Mouse (Mus musculus) adrenal gland, postnatal 14 days (tissue): ENCODE measurements around the gene Tspan9. TPM values are rescaled to one million over a fixed set of nuclear protein-coding genes. Genes with fewer than 3 reads are reported as not detected.

Source experiments
- DNase-seq: peaks from one replicate; pipeline ENCODE4 v3.0.0; 2021; ENCODE audit warnings: mixed read lengths
- microRNA-seq, 2 experiments: library from miRNA; unstranded; fragments of <30 nt; microRNA quantifications; one replicate each; pipeline ENCODE4 v1.2.0; 2021
- total RNA-seq: library from RNA; stranded (reverse); gene quantifications from 2 replicates; pipeline ENCODE4 v1.2.3, GENCODE M21; 2021

Gene Tspan9
- total RNA-seq, 1 experiment from 2014 or later = 59.0 TPM

- peak; percentile 90 for DNase-seq
These were observed 222.7 kb downstream of the Tspan9 start for GRCm38 (mm10) chr6:127920652-127921051.

DNA sequence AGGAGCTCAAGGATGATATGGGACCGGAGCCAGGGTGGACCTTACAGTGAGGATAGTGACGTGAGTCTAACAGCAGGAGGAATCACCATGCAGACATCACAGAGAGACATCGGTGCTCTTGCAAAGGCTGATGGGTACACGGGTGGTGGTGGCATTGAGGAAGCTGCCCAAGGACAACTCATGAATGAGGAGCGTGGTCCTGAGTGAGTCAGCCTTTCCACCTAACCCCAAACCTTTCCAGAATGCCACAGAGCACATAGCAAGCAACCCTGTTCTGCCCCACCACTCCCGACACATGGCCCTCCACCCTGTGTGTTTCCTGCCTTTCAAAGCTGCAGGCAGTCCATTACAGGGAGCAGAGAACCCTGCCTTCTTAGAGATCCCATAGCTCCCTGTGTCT is 223.9 kb downstream of the Tspan9 start:
- peak; percentile 49 for DNase-seq

DNA sequence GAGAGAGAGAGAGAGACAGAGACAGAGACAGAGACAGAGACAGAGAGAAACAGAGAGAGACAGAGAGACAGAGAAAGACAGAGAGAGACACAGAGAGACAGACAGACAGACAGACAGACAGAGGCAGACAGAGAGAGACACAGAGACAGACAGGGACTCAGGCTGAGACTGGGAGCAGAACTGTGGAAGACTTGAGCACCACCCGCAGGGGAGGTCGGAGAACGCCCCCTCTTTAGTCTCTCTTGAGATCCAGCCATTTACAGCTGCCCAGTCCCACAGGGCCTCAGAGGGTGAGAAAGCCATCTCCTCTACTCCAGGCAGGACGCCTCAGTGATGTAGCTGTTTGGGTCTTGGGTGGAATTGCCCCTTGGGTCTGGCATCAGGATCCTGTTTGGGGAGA is 225.7 kb downstream of the Tspan9 start:
- DNase-seq = peak; percentile 60

- DNase-seq = peak; percentile 39
These were observed 226.4 kb downstream of the Tspan9 start for GRCm38 (mm10) chr6:127916993-127917392.

GRCm38 (mm10) chr6:127912938-127913337 is 230.5 kb downstream of the Tspan9 start:
- no peak for DNase-seq

GRCm38 (mm10) chr6:127911687-127912086 is 231.7 kb downstream of the Tspan9 start:
- DNase-seq = no peak

Small RNA genes lying within 50 kb of the gene (microRNA-seq; reads per million reads assigned to microRNA genes)
- gene Gm26338 = 0 reads per million in 2 experiments

Other genes with a start within 250 kb of the Tspan9 start
- gene Tead4, start 157.2 kb upstream of the Tspan9 start, total RNA-seq = 4.7 and 5.4 TPM in 2 replicates
- gene Tulp3, start 212.3 kb upstream of the Tspan9 start, total RNA-seq = 28.9 and 36.7 TPM in 2 replicates
- gene Rhno1, start 219.3 kb upstream of the Tspan9 start, total RNA-seq = 23.7 and 25.6 TPM in 2 replicates
- gene Foxm1, start 219.4 kb upstream of the Tspan9 start, total RNA-seq = 15.0 and 16.7 TPM in 2 replicates
- gene Tex52, start 231.9 kb upstream of the Tspan9 start, total RNA-seq = not detected in 2 replicates
- gene Gm44596, start 231.9 kb upstream of the Tspan9 start, total RNA-seq = not detected in 2 replicates